Mouse (Mus musculus) liver, embryonic 14.5 days (tissue): ENCODE measurements at regions not wholly inside any gene's neighbourhood (a gene's known extent, or its start where the extent isn't known, plus 50 kb on each side); places are given as distances from the start of the nearest gene placed in this dataset.
A peak's percentile ranks its signal among the peaks of the same experiment; 100 is the strongest.

ENCODE experiments used
- ATAC-seq: fragments of 200-750 bp; cut with Nextera tagmentation; 2 replicates; pipeline ENCODE4 v1.8.0; 2017; ENCODE audit warnings: moderate number of reproducible peaks, mild to moderate bottlenecking, moderate library complexity; ENCODE audit not compliant: insufficient read depth
- DNase-seq, 3 experiments: peaks; one replicate each; pipeline ENCODE4 v3.0.0-alpha.2; 2012 to 2013; ENCODE audit warnings: low read depth in 3 of 3, low spot score in 3 of 3
- H3K27ac ChIP-seq: fragments of 300-500 bp; sonication (generic); 2 replicates; pipeline ENCODE4 v1.5.1; 2014; ENCODE audit warnings: moderate library complexity, mild to moderate bottlenecking, control low read depth, inconsistent platforms
- H3K27me3 ChIP-seq: fragments of 300-500 bp; sonication (generic); 2 replicates; pipeline ENCODE4 v1.6.1; 2014; ENCODE audit warnings: mild to moderate bottlenecking, low read length, moderate library complexity; ENCODE audit not compliant: control insufficient read depth, insufficient read depth
- H3K36me3 ChIP-seq: fragments of 300-500 bp; sonication (generic); replicated peaks from 2 replicates; pipeline ENCODE4 v1.6.1; 2014; ENCODE audit warnings: low read depth; ENCODE audit not compliant: control insufficient read depth, insufficient read depth
- H3K4me1 ChIP-seq, 2 experiments: fragments of 200-500 bp in 1 of 2; fragments of 300-500 bp in 1 of 2; sonication (generic) in 1 of 2; replicated peaks; 2 replicates each; pipeline ENCODE4 v1.6.1; 2012 to 2014; ENCODE audit warnings: antibody characterized with exemption in 1 of 2, inconsistent platforms in 1 of 2, low read length in 1 of 2; ENCODE audit not compliant: control insufficient read depth in 2 of 2, insufficient read depth in 2 of 2
- H3K4me2 ChIP-seq: fragments of 300-500 bp; sonication (generic); 2 replicates; pipeline ENCODE4 v1.6.1; 2014; ENCODE audit warnings: low read depth, mild to moderate bottlenecking, control low read depth, moderate library complexity
- H3K4me3 ChIP-seq, 2 experiments: fragments of 200-500 bp in 1 of 2; fragments of 300-500 bp in 1 of 2; sonication (generic) in 1 of 2; 2 replicates each; pipeline ENCODE4 v1.5.1; 2012 to 2014; ENCODE audit warnings: low read depth in 2 of 2, low read length in 2 of 2, mild to moderate bottlenecking in 2 of 2, control low read depth in 1 of 2, inconsistent platforms in 1 of 2, moderate library complexity in 1 of 2; ENCODE audit not compliant: insufficient read depth in 1 of 2
- H3K9ac ChIP-seq: fragments of 300-500 bp; sonication (generic); replicated peaks from 2 replicates; pipeline ENCODE4 v1.6.1; 2014; ENCODE audit warnings: mild to moderate bottlenecking, control low read depth, moderate library complexity
- H3K9me3 ChIP-seq: fragments of 300-500 bp; sonication (generic); 2 replicates; pipeline ENCODE4 v1.6.1; 2016; ENCODE audit warnings: low read length, mixed read lengths; ENCODE audit not compliant: control insufficient read depth
- CTCF ChIP-seq: IDR thresholded peaks from 2 replicates; pipeline ENCODE4 v1.5.1; 2016; ENCODE audit warnings: antibody characterized with exemption, low read depth, control low read depth
- EP300 ChIP-seq: IDR thresholded peaks from 2 replicates; pipeline ENCODE4 v1.6.1; 2016; ENCODE audit warnings: antibody characterized with exemption, low read depth
- WGBS: fragments of 180-500 bp; shearing (Covaris S2); extraction: QIAGEN DNeasy Blood & Tissue Kit; methylation state at CpG from one replicate; pipeline ENCODE4 v1.1.7; 2014; ENCODE audit not compliant: insufficient replicate concordance; 5-methylcytosine and 5-hydroxymethylcytosine counted together

GRCm38 (mm10) chr10:122539655-122540054, 91.4 kb downstream of the Avpr1a start:
- no peak for ATAC-seq
- TF ChIP-seq CTCF (no peak), EP300 (no peak)
- Histone ChIP-seq H3K4me3 (no peak overlapping the region), H3K4me2 (no peak overlapping the region), H3K9me3 (no peaks in the 10 kb centered on the region), H3K4me1 (no peaks in the 10 kb centered on the region), H3K27ac (no peak overlapping the region), H3K9ac (no peak overlapping the region), H3K27me3 (no peaks in the 10 kb centered on the region), H3K36me3 (no peaks in the 10 kb centered on the region)
- no peak for DNase-seq
- 51% methylated on average over 7 of the region's 7 CpGs for WGBS

GRCm38 (mm10) chr10:122542573-122542972, 94.3 kb downstream of the Avpr1a start:
- WGBS, result 59% methylated on average over 9 of the region's 9 CpGs
- no peak for ATAC-seq
- Histone ChIP-seq H3K4me1 (no peaks in the 10 kb centered on the region), H3K4me2 (no peak overlapping the region), H3K36me3 (no peaks in the 10 kb centered on the region), H3K9me3 (no peaks in the 10 kb centered on the region), H3K27me3 (no peaks in the 10 kb centered on the region), H3K9ac (no peak overlapping the region), H3K4me3 (no peak overlapping the region), H3K27ac (no peak overlapping the region)
- no peak for DNase-seq
- TF ChIP-seq CTCF, result no peak
- TF ChIP-seq EP300, result no peak

- Histone ChIP-seq H3K4me2 (peak overlapping the region; percentile 39), H3K27me3 (no peaks in the 10 kb centered on the region), H3K9me3 (no peaks in the 10 kb centered on the region), H3K36me3 (no peaks in the 10 kb centered on the region), H3K27ac (no peak overlapping the region), H3K9ac (no peak overlapping the region), H3K4me3 (peak overlapping the region in 1 of 2 experiments; percentile 18; a peak in 1 of 4 replicates), H3K4me1 (no peaks in the 10 kb centered on the region)
- 19% methylated on average over 16 of the region's 16 CpGs for WGBS
- no peak for ATAC-seq
- TF ChIP-seq EP300 (no peak), CTCF (peak; percentile 34; the same call in 1 of the 2 replicates)
- peak in 1 of 3 experiments; percentile 19 for DNase-seq
Measured at GRCm38 (mm10) chr10:122544096-122544720, 95.9 kb downstream of the Avpr1a start.

GRCm38 (mm10) chr10:122545029-122545428, 96.7 kb downstream of the Avpr1a start:
- no peak for TF ChIP-seq CTCF
- ATAC-seq (no peak), DNase-seq (no peak)
- no peak overlapping the region for H3K4me2 ChIP-seq
- 62% methylated on average over 6 of the region's 6 CpGs for WGBS
- H3K27ac ChIP-seq, result no peak overlapping the region
- no peaks in the 10 kb centered on the region for H3K27me3 ChIP-seq
- no peak overlapping the region for H3K4me3 ChIP-seq
- H3K36me3 ChIP-seq, result no peaks in the 10 kb centered on the region
- H3K4me1 ChIP-seq, result no peaks in the 10 kb centered on the region
- H3K9ac ChIP-seq, result no peak overlapping the region
- H3K9me3 ChIP-seq, result no peaks in the 10 kb centered on the region

- no peaks in the 10 kb centered on the region for H3K36me3 ChIP-seq
- no peak for ATAC-seq
Measured at GRCm38 (mm10) chr10:122551586-122551985, 103.3 kb downstream of the Avpr1a start.

More at GRCm38 (mm10) chr10:122551586-122551985, 103.3 kb downstream of the Avpr1a start:
- TF ChIP-seq EP300, result no peak
- no peak for TF ChIP-seq CTCF
- no peaks in the 10 kb centered on the region for H3K4me1 ChIP-seq
- H3K4me2 ChIP-seq, result no peak overlapping the region
- no peak overlapping the region for H3K27ac ChIP-seq
- DNase-seq, result no peak
- no peak overlapping the region for H3K4me3 ChIP-seq
- WGBS, result 48% methylated on average over 5 of the region's 5 CpGs
- no peaks in the 10 kb centered on the region for H3K27me3 ChIP-seq
- no peaks in the 10 kb centered on the region for H3K9me3 ChIP-seq
- H3K9ac ChIP-seq, result no peak overlapping the region
